Mouse (Mus musculus): ENCODE data around the gene Lpcat3. TPM values are rescaled to one million over a fixed set of nuclear protein-coding genes. Genes with fewer than 3 reads are reported as not detected.
A peak's percentile ranks its signal among the peaks of the same experiment; 100 is the strongest.

Lpcat3 gene
- polyA plus RNA-seq, 1 experiment from 2014 or later, result 41.0 TPM

DNA sequence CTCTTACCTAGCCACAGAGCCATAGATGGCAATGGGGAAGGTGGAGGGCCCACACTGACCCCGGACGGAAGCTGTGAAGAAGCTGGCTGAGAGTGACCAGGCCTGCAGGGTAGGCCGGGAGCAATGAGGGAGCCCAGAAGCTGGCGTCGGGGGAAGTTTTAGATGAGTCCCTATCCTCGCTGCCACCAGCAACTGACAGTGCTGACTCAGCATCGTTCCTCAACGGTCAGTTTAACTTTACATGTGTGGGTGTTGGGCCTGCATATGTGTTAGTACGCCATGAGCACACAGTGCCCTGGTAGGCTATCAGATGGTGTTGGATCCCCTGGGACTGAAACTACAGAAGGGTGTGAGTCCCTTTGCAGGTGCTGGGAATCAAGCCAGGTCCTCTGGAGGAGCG is 61.6 kb downstream of the Lpcat3 start:
- Histone ChIP-seq H3K36me3 (no peaks in the 10 kb centered on the region), H3K27me3 (no peaks in the 10 kb centered on the region), H3K4me3 (no peak overlapping the region), H3K9ac (no peak overlapping the region), H3K27ac (no peak overlapping the region), H3K4me1 (replicated peaks) (peaks cover 6% of the 10 kb centered on the region), H3K4me2 (no peak overlapping the region), H3K9me3 (replicated peaks) (no peaks in the 10 kb centered on the region)
- ATAC-seq (replicated peaks; ENCODE audit: insufficient number of reproducible peaks, insufficient read depth, low FRiP score, low read depth), result no peak
- 85% methylated on average over 10 of the region's 10 CpGs for WGBS

GRCm38 (mm10) chr6:124728621-124729020 is 65.8 kb downstream of the Lpcat3 start:
- Histone ChIP-seq H3K27ac (no peak overlapping the region), H3K4me1 (replicated peaks) (peaks cover 2% of the 10 kb centered on the region; the same call in 1 of the 2 replicates), H3K4me2 (no peak overlapping the region), H3K4me3 (no peak overlapping the region), H3K36me3 (no peaks in the 10 kb centered on the region), H3K9me3 (replicated peaks) (no peaks in the 10 kb centered on the region), H3K9ac (no peak overlapping the region), H3K27me3 (no peaks in the 10 kb centered on the region)
- ATAC-seq (replicated peaks; ENCODE audit: insufficient number of reproducible peaks, insufficient read depth, low FRiP score, low read depth), result no peak
- 81% methylated on average over 10 of the region's 10 CpGs for WGBS

GRCm38 (mm10) chr6:124729850-124730705 is 67.3 kb downstream of the Lpcat3 start:
- Histone ChIP-seq H3K27ac (no peak overlapping the region), H3K4me3 (no peak overlapping the region), H3K9ac (no peak overlapping the region), H3K27me3 (no peaks in the 10 kb centered on the region), H3K4me2 (no peak overlapping the region), H3K4me1 (replicated peaks) (peaks cover 2% of the 10 kb centered on the region; the same call in 1 of the 2 replicates), H3K36me3 (no peaks in the 10 kb centered on the region), H3K9me3 (replicated peaks) (no peaks in the 10 kb centered on the region)
- ATAC-seq (replicated peaks; ENCODE audit: insufficient number of reproducible peaks, insufficient read depth, low FRiP score, low read depth), result no peak
- WGBS, result 71% methylated on average over 8 of the region's 8 CpGs

- no peak overlapping the region for H3K27ac ChIP-seq
- ATAC-seq (replicated peaks; ENCODE audit: insufficient number of reproducible peaks, insufficient read depth, low FRiP score, low read depth), result no peak
- 77% methylated on average over 7 of the region's 7 CpGs for WGBS
- no peak overlapping the region for H3K9ac ChIP-seq
- H3K4me3 ChIP-seq, result no peak overlapping the region
- H3K4me2 ChIP-seq, result no peak overlapping the region
- H3K9me3 ChIP-seq (replicated peaks), result no peaks in the 10 kb centered on the region
- peaks cover 2% of the 10 kb centered on the region; the same call in 1 of the 2 replicates for H3K4me1 ChIP-seq (replicated peaks)
- H3K36me3 ChIP-seq, result no peaks in the 10 kb centered on the region
- no peaks in the 10 kb centered on the region for H3K27me3 ChIP-seq
Observed at GRCm38 (mm10) chr6:124731038-124731437, 68.2 kb downstream of the Lpcat3 start.

DNA sequence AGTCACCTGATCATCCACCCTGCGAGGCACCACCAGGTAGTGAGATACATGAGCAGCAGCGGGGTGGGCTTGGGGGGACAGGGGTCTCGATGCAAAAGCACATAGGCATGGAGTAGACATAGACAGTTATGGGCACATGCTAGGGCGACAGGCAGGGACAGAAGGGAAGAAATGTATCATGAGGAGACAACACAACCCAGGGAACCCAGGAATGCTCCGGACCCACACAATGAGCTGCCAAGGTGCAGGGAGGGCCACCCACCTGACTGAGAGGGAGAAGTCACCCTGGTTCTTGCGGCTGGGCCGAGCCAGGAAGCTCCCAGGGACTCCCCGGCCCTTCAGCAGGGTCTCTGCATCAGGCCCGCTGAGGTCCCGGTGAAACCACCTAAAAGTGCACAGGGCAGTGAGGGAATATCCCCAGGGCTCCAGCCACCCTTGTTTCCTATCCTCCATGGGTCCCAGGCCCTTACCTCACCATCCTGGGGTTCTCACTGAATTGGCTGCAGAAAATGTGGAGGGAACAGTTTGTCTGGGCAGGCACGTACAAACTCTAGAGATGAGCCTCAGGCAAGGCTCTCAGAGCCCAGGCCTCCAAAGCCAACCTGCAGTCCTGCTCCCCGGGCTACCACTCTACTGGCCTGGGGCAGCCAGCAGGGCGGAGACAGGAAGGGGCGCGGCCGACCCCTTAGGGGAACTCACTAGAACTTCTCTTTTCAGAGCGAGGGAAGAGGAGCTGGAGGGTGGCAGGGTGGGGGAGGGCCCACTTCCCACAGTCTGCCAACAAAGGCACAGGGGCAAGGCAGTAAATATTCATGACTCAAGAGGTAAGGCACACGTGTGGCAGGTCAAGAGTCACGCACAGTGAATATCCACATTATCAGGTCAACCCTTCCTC is 69.9 kb downstream of the Lpcat3 start:
- Histone ChIP-seq H3K4me3 (peak overlapping the region; percentile 30), H3K4me2 (peak overlapping the region; percentile 28; the same call in 1 of the 2 replicates)

DNA sequence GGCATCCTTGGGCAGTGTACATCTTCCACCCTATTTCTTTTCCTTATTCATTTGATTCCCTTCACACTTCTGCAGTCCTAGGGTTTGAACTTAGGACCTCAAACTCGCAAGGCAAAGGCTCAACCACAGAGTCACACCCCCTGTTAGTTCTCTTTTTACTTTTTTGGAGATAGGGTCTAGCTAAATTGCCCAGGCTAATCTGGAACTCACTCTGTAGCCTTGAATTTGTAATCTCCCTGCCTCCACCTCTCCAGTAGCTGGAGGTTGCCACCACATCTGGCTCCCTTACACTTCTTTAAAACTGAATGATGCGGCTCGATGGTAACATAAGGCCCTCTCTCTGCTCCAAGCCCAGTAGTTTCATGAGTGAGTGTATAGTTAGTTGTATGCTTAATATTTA is 71.6 kb downstream of the Lpcat3 start:
- no peaks in the 10 kb centered on the region for H3K36me3 ChIP-seq
- H3K4me3 ChIP-seq, result no peak overlapping the region
- no peak overlapping the region for H3K27ac ChIP-seq
- H3K4me1 ChIP-seq (replicated peaks), result peaks cover 14% of the 10 kb centered on the region
- H3K27me3 ChIP-seq, result no peaks in the 10 kb centered on the region
- H3K9ac ChIP-seq, result no peak overlapping the region
- H3K9me3 ChIP-seq (replicated peaks), result no peaks in the 10 kb centered on the region
- H3K4me2 ChIP-seq, result no peak overlapping the region
- ATAC-seq (replicated peaks; ENCODE audit: insufficient number of reproducible peaks, insufficient read depth, low FRiP score, low read depth), result no peak
- WGBS, result 87% methylated on average over 3 of the region's 3 CpGs

More for the DNA sequence above, 69.9 kb downstream of the Lpcat3 start:
- H3K36me3 ChIP-seq, result no peaks in the 10 kb centered on the region
- H3K9me3 ChIP-seq (replicated peaks), result no peaks in the 10 kb centered on the region
- H3K27me3 ChIP-seq, result no peaks in the 10 kb centered on the region
- 51% methylated on average over 19 of the region's 19 CpGs for WGBS
- peak overlapping the region; percentile 20; the same call in 1 of the 2 replicates for H3K27ac ChIP-seq
- ATAC-seq (replicated peaks; ENCODE audit: insufficient number of reproducible peaks, insufficient read depth, low FRiP score, low read depth), result no peak; the same call in 1 of the 2 replicates
- H3K4me1 ChIP-seq (replicated peaks), result peaks cover 2% of the 10 kb centered on the region; the same call in 1 of the 2 replicates
- peak overlapping the region; percentile 31; the same call in 1 of the 2 replicates for H3K9ac ChIP-seq

GRCm38 (mm10) chr6:124737040-124737439 is 74.2 kb downstream of the Lpcat3 start:
- peaks cover 27% of the 10 kb centered on the region for H3K4me1 ChIP-seq (replicated peaks)
- H3K9me3 ChIP-seq (replicated peaks), result no peaks in the 10 kb centered on the region
- no peak for ATAC-seq (replicated peaks; ENCODE audit: insufficient number of reproducible peaks, insufficient read depth, low FRiP score, low read depth)
- no peaks in the 10 kb centered on the region for H3K27me3 ChIP-seq
- no peak overlapping the region for H3K9ac ChIP-seq
- no peak overlapping the region for H3K4me3 ChIP-seq
- H3K4me2 ChIP-seq, result no peak overlapping the region
- WGBS, result 86% methylated on average over 11 of the region's 11 CpGs
- H3K27ac ChIP-seq, result no peak overlapping the region
- no peaks in the 10 kb centered on the region for H3K36me3 ChIP-seq

DNA sequence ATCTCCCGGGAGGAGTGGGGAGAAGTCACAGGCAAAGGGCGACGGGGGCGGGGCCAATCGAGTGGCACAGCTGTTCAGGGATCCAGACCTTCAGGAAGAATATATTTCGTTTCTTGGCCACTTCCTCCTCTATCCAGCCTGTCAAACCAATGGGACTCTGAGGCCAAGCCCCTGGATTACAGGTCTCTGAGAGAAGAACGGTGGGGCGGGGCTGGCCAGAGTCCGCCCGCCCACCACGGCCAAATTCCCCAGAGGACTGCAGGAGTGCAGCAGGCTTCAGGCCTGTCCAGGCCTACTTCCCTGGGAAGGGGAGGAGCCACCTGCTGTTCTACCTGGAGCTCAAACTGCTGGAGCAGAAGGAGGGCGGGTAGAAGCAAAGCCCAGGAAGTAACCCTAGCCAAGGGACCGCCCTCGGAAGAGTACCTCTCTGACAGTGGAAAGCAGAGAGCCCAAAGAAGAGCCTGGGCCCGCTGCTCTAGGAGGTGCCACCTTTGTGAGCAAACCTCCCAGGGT is 75.7 kb downstream of the Lpcat3 start, which contains the start of gene Ptpn6:
Gene Ptpn6 (minus strand): TSS at position 204 of the 513 bp plus-strand sequence.
- no peak for ATAC-seq (replicated peaks; ENCODE audit: insufficient number of reproducible peaks, insufficient read depth, low FRiP score, low read depth)

DNA sequence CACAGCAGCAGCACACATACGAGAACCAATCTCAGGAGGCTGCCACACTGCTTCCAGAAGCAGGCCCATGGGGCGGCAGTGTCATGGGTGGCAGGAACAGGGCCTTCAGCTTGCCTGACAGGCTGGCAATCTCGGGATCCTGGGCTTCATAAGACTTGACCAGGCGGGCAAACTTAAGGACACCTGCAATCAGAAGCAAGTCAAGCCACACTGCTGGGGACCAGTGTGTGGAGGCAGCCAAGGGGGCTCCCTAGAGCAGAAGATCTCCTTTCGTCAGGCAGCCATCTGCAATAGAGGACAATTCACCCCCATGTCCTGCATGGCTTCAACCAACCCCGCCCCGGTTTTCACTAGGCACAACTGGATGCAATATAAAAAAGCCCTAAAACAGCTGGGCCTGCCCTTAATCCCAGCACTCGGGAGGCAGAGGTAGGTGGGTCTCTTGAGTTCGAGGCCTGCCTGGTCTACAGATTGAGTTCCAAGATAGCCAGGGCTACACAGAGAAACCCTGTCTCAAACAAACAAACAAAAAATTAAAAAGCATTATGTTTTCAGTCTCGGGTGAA is 76.5 kb downstream of the Lpcat3 start:
- H3K9me3 ChIP-seq (replicated peaks), result no peaks in the 10 kb centered on the region
- H3K9ac ChIP-seq, result no peak overlapping the region
- no peak overlapping the region for H3K27ac ChIP-seq
- peaks cover 26% of the 10 kb centered on the region for H3K4me1 ChIP-seq (replicated peaks)
- peaks cover 16% of the 10 kb centered on the region for H3K36me3 ChIP-seq
- H3K4me2 ChIP-seq, result peak overlapping the region; percentile 8; the same call in 1 of the 2 replicates
- ATAC-seq (replicated peaks; ENCODE audit: insufficient number of reproducible peaks, insufficient read depth, low FRiP score, low read depth), result no peak
- no peak overlapping the region for H3K4me3 ChIP-seq
- no peaks in the 10 kb centered on the region for H3K27me3 ChIP-seq
- 79% methylated on average over 10 of the region's 10 CpGs for WGBS

More for the DNA sequence above, 75.7 kb downstream of the Lpcat3 start, which contains the start of gene Ptpn6:
- Histone ChIP-seq H3K4me2 (peak within 1 kb of the TSS; percentile 8; the same call in 1 of the 2 replicates), H3K4me3 (no peak within 1 kb of the TSS; the same call in 1 of the 2 replicates), H3K9ac (no peak within 1 kb of the TSS), H3K4me1 (replicated peaks) (peaks cover 26% of the 10 kb centered on the region), H3K9me3 (replicated peaks) (no peaks in the 10 kb centered on the region), H3K27me3 (no peaks in the 10 kb centered on the region), H3K36me3 (peaks cover 8% of the 10 kb centered on the region; the same call in 1 of the 2 replicates), H3K27ac (0 out of 2 replicates have a peak within 1 kb of the TSS, but pooled peaks have one; percentile 13)
- 33% methylated on average over 15 of the region's 15 CpGs for WGBS

DNA sequence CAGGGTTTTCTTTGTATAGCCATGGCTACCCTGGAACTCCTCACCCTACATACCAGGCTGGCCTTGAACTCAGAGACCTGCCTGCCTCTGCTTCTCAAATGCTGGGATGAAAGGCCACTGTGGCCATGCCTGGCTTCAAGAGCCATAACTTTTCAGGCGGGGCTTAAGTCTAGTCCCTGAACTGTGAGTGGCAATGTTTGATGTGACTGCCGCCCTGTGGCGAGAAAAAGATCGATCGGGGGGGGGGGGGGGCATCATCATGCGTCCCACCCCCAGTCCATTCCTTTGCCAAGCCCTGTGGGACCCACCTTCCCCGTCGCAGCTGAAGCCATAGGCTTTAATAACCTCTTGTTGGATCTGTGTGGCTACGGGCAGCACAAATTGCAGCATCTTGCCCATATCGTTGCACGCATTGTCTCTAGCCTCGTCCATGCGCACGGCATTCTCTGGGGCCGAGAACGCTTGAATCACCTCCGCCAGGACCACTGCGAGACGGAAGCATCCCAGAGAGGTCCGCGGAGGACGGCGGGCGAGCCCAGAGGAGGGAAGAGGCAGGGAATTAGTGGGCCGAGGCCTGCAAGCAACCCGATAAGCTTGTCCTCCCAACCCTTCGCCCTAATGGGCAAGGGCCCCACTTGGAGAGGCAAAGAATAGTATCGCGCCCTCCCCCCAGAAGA is 77.5 kb downstream of the Lpcat3 start:
- Histone ChIP-seq H3K4me2 (peak overlapping the region; percentile 82), H3K36me3 (peaks cover 20% of the 10 kb centered on the region), H3K9ac (peak overlapping the region; percentile 81), H3K9me3 (replicated peaks) (no peaks in the 10 kb centered on the region), H3K27me3 (no peaks in the 10 kb centered on the region), H3K27ac (peak overlapping the region; percentile 99), H3K4me3 (peak overlapping the region; percentile 66), H3K4me1 (replicated peaks) (peaks cover 33% of the 10 kb centered on the region)
- ATAC-seq (replicated peaks; ENCODE audit: insufficient number of reproducible peaks, insufficient read depth, low FRiP score, low read depth), result peak; percentile 19
- under 1% methylated on average over 29 of the region's 29 CpGs for WGBS
